Mouse (Mus musculus) c-Kit-positive CD71-negative TER-119-negative erythroid progenitor cells, embryonic 14.5 days (primary cell): ENCODE measurements around the gene Orai1.

Source experiments
- DNase-seq: peaks from one replicate; pipeline ENCODE4 v3.0.0-alpha.2; 2013; ENCODE audit warnings: low read depth

The Orai1 gene

GRCm38 (mm10) chr5:123068115-123068514 is 53.2 kb downstream of the Orai1 start, which contains the start of gene Tmem120b:
Gene Tmem120b (plus strand): TSS chr5:123068415.
- DNase-seq, result no peak

DNA sequence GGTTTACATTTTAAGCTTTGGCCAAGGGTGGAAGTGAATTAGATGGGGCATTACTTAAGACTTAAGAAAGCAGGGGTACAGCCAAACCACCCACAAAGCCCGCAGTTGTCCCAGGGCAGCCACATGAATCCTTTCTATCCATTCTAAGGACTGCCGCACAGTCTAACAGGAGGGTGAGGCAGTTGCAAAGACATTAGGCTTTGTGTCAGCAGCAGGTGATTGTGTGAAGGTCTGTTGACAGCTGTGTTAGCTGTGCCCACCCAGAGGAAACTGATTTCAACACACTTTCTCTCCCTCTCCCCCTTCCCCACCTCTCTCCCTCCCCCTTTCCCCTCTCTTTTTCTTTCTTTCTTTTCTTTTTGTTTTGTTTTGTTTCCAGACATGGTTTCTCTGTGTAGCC is 53.8 kb downstream of the Orai1 start:
- no peak for DNase-seq

DNA sequence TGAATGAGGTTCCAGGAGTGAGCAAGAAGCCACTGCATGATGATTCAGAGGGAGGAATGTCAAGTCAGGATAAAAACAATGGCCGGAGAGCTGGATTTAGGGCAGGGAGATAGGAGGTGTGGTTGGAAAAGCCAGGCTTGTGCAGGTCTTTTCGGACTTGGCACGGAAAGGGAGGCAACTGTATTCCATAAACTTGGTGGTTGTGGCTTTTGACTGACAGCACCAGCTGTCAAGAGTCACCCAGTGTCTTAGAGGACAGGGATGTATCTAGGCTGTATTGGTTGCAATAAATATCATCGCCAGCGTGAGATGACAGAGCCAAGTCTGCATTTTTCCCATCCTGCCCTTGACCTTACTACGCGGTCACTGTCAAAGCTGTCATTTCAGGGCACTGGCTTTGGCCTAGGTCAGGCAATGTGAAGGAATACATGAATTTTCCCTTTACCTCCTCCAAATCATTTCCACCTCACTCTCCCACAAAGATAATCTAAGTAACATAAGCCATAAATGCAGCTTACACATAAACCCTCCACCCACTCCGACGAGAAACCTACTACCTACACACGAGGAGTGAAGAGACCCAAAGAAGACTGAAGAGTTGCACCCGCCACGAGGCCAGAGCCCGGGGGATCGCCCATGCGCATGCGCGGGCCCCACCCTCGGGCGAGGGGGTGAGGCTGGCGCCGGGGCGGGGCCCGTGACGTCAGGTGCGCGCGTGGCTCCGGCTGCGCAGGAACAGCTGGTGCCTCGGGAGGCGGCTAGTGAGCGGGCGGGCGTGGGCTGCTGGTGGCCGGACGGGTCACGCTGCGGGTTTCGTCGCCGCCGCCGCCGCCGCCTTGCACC is 60.9 kb downstream of the Orai1 start:
- peak; percentile 72 for DNase-seq

DNA sequence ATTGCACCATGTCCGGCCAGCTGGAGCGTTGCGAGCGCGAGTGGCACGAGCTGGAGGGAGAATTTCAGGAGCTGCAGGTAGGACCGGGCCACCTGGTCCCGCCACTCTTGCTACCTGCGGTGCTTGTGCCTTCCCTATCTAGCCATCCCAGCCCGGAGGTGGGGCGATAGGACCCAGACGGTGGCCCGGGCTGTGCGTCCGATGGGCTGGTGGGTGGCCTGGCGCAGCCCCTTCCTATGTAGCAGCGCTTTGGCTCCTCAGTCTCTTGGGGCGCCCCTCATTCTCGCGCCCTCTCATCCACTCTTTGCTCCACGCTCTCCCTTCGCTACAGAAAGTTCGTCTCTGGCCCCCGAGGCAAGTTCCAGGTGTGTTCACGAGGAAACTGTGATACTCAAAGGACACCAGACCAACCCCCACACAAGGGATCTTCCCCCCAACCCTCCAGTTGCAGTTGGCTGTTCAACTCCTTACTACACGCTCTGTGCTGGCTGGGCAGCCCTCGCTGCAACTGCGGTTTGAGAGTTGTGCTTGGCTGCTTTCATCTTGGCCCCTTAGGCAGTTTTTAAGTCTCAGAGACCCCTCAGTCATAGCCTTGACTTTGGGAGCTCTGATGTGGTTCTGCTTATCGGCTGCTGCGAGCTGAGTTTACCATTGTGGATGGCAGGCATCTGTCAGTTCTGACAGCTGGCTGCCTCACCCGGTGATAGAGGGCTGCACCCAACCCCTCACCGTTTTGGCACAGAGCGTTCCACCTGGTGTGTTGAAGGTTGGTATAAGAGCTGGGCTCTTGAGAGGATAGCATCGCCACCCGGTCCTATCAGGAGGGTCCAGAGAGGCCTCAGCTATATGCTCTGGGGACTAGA is 61.8 kb downstream of the Orai1 start:
- DNase-seq, result no peak

GRCm38 (mm10) chr5:123079568-123079967 is 64.7 kb downstream of the Orai1 start:
- no peak for DNase-seq

DNA sequence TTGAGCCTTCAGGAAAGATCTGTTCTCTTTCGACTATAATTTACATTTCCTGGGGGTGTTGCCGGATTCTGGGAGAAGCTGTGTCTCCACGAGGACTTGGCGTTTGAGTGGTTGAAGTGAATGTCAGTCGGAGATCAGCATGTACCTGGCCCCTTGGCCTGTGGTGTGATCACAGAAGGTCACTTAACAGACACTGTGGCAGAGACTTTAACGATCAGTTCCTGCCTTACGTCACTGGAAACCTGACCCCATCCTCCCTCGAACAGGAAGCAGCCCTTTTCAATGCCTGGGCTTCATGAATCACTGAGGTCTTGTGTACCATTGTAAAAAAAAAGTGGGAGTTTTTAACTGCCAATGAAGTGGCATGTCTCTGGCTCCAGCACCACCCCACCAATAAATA is 65.2 kb downstream of the Orai1 start:
- DNase-seq, result no peak
